Mouse (Mus musculus) cerebellum, adult 2 months (tissue): ENCODE measurements around the gene Glyr1.

Source experiments
- CTCF ChIP-seq: fragments of 200-500 bp; IDR thresholded peaks from 2 replicates; pipeline ENCODE4 v1.5.1; 2011; ENCODE audit warnings: low read depth, mild to moderate bottlenecking, control low read depth, low read length, moderate library complexity, borderline replicate concordance; ENCODE audit not compliant: insufficient read depth
- POLR2A ChIP-seq: fragments of 200-500 bp; IDR thresholded peaks from 2 replicates; pipeline ENCODE4 v1.6.1; 2011; ENCODE audit warnings: low read length, control low read depth, borderline replicate concordance; ENCODE audit not compliant: insufficient read depth

DNA sequence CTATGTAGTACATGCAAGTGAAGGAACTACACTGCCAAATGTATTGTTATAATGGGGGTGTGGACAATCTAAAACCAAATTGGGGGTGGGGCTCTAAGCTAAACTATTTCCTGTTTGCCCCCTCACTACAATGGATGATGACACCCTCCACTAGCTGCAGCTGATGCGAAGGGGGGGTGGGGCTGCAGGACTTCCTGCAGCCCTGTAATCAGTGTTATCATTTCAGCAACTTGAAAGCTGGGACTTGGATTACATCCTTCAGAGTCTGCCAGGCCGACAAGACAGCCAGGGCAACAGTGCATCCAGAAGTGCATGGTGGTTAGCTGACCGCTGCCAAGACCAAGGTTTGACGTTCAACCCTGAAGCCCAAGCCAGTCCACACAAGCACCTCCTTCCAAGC, 78.0 kb downstream of the Glyr1 start:
- TF ChIP-seq CTCF, result no peak
- no peak for TF ChIP-seq POLR2A
